Mouse (Mus musculus): ENCODE data around the gene Unc119. TPM values are rescaled to one million over a fixed set of nuclear protein-coding genes. Genes with fewer than 3 reads are reported as not detected.

Gene Unc119
- polyA plus RNA-seq (2015; fragmentation: Nextera tagmentation; extraction: Ambion mirVana): 82.0 and 100 TPM in 2 replicates

DNA sequence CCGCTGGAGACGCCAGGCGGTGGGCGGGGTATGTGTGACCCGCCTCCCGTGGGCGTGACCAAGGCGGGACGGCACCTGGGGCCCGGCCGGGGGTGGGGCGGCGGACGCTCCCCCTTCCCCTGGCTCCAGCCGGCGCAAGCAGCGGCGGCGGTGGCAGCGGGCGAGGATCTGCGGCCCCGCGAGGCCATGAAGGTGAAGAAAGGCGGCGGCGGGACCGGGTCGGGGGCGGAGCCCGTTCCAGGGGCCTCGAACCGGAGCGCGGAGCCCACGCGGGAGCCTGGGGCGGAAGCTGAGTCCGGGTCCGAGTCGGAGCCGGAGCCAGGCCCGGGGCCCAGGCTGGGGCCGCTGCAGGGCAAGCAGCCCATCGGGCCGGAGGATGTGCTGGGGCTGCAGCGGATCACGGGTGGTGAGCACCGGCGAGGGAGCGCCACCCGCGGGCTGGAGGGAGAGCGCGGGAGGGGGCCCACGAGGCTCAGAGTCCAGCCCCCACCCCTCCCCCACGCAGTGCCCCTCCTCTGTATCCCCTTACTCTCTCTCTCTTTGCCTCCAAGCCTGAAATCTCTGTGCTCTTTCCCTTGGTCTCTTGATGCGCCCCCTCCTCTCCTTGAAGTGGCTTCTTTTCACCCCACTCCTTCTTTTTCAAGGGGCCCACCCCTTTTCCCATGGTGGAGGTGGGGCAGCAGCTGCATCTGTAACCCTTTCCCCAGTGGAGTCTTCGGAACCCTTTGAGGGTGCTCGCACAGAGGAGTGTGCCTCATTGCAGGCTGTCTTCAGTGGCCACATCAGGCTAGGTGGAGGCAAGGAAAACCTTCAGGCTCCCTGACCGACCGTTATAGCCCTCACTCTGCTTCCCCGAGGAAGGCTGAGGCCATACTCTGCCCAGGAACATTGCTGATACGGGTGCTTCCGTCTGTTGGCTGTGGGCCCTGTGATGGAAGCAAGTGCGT, at the start of gene Unc119:
Gene Unc119, plus strand, starts transcription at position 102 of the 947 bp plus-strand sequence.

GRCm38 (mm10) chr11:78301357-78302084, 41.8 kb upstream of the Unc119 start, which contains the start of gene Spag5:
Spag5 (plus strand) TSS chr11:78301529.

DNA sequence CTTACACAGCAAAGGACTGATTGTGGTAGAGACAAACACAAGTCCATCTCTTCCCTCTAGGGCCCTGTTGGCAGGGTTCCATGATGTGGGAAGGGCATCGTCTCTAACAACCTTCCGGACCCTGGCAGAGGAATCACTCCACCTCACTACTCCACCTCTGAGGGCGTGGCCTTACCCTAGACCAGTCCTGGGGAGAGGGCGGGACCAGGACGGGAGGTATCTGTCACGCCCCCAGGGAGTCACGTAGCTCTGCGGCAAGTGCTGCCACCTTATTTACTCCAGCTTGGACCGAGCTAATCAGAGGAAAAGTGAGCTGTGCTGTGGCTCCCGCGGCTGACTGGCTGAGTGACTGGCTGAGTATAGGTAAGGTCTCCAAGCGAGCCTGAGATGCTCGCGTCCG, 20.4 kb upstream of the Unc119 start, which contains the start of gene Aldoc:
Gene Aldoc, plus strand, starts transcription at position 109 of the 400 bp plus-strand sequence.

DNA sequence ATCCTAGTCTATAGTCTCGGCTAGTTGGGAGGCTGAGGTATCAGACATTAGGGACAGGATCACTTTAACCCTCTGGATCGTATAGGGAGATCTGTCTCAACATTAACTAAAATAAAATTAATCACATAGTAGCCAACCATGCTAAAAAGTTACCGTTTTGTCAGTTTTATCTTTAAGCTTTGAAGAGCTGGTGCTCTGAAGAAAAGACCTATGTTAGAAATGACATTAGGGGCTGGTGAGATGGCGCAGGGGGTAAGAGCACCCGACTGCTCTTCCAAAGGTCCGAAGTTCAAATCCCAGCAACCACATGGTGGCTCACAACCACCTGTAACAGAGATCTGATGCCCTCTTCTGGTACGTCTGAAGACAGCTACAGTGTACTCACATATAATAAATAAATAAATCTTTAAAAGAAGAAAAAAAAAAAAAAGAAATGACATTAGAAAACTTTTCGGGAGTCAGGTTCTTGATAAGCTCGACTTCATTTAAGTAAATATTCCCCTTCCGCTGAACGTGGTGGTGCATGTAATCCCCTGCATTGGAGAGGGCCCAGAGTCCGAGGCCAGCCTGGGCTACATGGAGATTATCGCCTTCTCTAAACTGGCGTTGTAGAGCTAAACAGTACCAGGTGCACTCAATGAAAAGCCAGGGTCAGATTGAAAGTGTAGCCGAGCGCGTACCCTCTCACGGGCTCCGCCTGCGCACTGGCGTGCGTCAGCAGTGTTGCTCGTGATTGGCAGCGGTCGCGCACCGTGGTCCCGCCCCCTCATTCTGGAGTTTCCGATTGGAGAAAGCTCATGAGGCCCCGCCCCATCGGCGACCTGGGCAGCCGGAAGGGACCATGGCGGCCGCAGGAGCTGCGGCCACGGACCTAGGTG, 15.4 kb upstream of the Unc119 start, which contains the start of gene Pigs:
Gene Pigs, plus strand, starts transcription at position 782 of the 878 bp plus-strand sequence.

DNA sequence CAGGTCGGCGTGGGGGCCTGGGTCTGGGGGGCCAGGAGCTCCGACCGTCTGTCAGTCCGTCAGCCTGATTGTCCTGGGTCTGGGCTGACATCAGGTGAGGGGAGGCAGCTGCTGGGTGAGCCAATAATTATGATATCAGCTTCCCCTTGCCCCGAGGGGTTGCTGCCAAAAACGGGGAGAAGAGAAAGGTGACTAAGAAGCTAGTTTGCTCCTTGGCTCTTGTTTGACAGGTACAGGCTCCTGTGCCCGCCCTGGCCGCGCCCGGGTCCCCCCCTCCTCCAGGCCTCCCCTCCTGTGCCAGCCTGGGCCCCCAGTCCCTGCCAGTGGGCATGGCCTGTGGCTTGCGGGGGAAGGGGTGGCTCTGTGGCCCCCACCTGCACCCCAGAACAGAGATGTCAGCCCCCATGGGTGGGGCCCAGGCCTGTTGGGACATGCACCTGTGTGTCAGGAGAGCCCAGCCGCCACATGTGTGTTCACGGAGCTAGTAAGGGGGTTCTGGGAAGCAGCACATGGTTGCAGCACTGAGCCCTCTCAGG, 43.3 kb downstream of the Unc119 start, which contains the start of gene Foxn1:
Gene Foxn1, minus strand, starts transcription at position 51 of the 536 bp plus-strand sequence.

Other genes starting within 250 kb of the Unc119 start
- 7.7 and 11.3 TPM in 2 replicates for gene Fam222b, start 248.8 kb upstream of the Unc119 start, polyA plus RNA-seq (2015; fragmentation: Nextera tagmentation; extraction: Ambion mirVana)
- 26.5 and 29.7 TPM in 2 replicates for gene Traf4, start 177.9 kb upstream of the Unc119 start, polyA plus RNA-seq (2015; fragmentation: Nextera tagmentation; extraction: Ambion mirVana)
- gene Nek8, start 166.8 kb upstream of the Unc119 start, polyA plus RNA-seq (2015; fragmentation: Nextera tagmentation; extraction: Ambion mirVana): 12.4 and 15.0 TPM in 2 replicates
- 43.8 and 59.8 TPM in 2 replicates for gene Tlcd1, start 166.8 kb upstream of the Unc119 start, polyA plus RNA-seq (2015; fragmentation: Nextera tagmentation; extraction: Ambion mirVana)
- 1,480 and 1,753 TPM in 2 replicates for gene Rpl23a, start 159.9 kb upstream of the Unc119 start, polyA plus RNA-seq (2015; fragmentation: Nextera tagmentation; extraction: Ambion mirVana)
- 133 and 149 TPM in 2 replicates for gene Rab34, start 155.1 kb upstream of the Unc119 start, polyA plus RNA-seq (2015; fragmentation: Nextera tagmentation; extraction: Ambion mirVana)
- gene Proca1, start 150.1 kb upstream of the Unc119 start, polyA plus RNA-seq (2015; fragmentation: Nextera tagmentation; extraction: Ambion mirVana): 6.5 and 7.8 TPM in 2 replicates
- gene Sdf2, start 97.7 kb upstream of the Unc119 start, polyA plus RNA-seq (2015; fragmentation: Nextera tagmentation; extraction: Ambion mirVana): 161 and 193 TPM in 2 replicates
- gene Supt6, start 97.5 kb upstream of the Unc119 start, polyA plus RNA-seq (2015; fragmentation: Nextera tagmentation; extraction: Ambion mirVana): 12.5 and 14.4 TPM in 2 replicates
- 39.8 and 70.6 TPM in 2 replicates for gene 2610507B11Rik, start 81.7 kb upstream of the Unc119 start, polyA plus RNA-seq (2015; fragmentation: Nextera tagmentation; extraction: Ambion mirVana)
- gene BC030499, start 52.6 kb upstream of the Unc119 start, polyA plus RNA-seq (2015; fragmentation: Nextera tagmentation; extraction: Ambion mirVana): 0.21 TPM in 1 of 2 replicates, not detected in the other
- 6.4 and 8.2 TPM in 2 replicates for gene Spag5, start 42.0 kb upstream of the Unc119 start, polyA plus RNA-seq (2015; fragmentation: Nextera tagmentation; extraction: Ambion mirVana)
- gene Aldoc, start 20.5 kb upstream of the Unc119 start, polyA plus RNA-seq (2015; fragmentation: Nextera tagmentation; extraction: Ambion mirVana): 13.7 and 19.6 TPM in 2 replicates
- gene Pigs, start 15.1 kb upstream of the Unc119 start, polyA plus RNA-seq (2015; fragmentation: Nextera tagmentation; extraction: Ambion mirVana): 50.8 and 80.0 TPM in 2 replicates
- gene Foxn1, start 43.1 kb downstream of the Unc119 start, polyA plus RNA-seq (2015; fragmentation: Nextera tagmentation; extraction: Ambion mirVana): 0.06 TPM in 1 of 2 replicates, not detected in the other
- gene Slc13a2, start 78.7 kb downstream of the Unc119 start, polyA plus RNA-seq (2015; fragmentation: Nextera tagmentation; extraction: Ambion mirVana): 0.11 and 0.21 TPM in 2 replicates
- gene Slc46a1, start 122.2 kb downstream of the Unc119 start, polyA plus RNA-seq (2015; fragmentation: Nextera tagmentation; extraction: Ambion mirVana): 13.1 and 25.8 TPM in 2 replicates
- 5.0 and 7.8 TPM in 2 replicates for gene Sarm1, start 154.3 kb downstream of the Unc119 start, polyA plus RNA-seq (2015; fragmentation: Nextera tagmentation; extraction: Ambion mirVana)
- 41.1 and 59.4 TPM in 2 replicates for gene Vtn, start 155.6 kb downstream of the Unc119 start, polyA plus RNA-seq (2015; fragmentation: Nextera tagmentation; extraction: Ambion mirVana)
- gene Sebox, start 160.0 kb downstream of the Unc119 start, polyA plus RNA-seq (2015; fragmentation: Nextera tagmentation; extraction: Ambion mirVana): not detected in 2 replicates
- 49.5 and 55.2 TPM in 2 replicates for gene Tmem199, start 168.7 kb downstream of the Unc119 start, polyA plus RNA-seq (2015; fragmentation: Nextera tagmentation; extraction: Ambion mirVana)
- gene Poldip2, start 168.7 kb downstream of the Unc119 start, polyA plus RNA-seq (2015; fragmentation: Nextera tagmentation; extraction: Ambion mirVana): 122 and 191 TPM in 2 replicates
- 33.2 and 38.8 TPM in 2 replicates for gene Tnfaip1, start 192.8 kb downstream of the Unc119 start, polyA plus RNA-seq (2015; fragmentation: Nextera tagmentation; extraction: Ambion mirVana)
- 193 and 207 TPM in 2 replicates for gene Ift20, start 192.9 kb downstream of the Unc119 start, polyA plus RNA-seq (2015; fragmentation: Nextera tagmentation; extraction: Ambion mirVana)
- gene Tmem97, start 207.3 kb downstream of the Unc119 start, polyA plus RNA-seq (2015; fragmentation: Nextera tagmentation; extraction: Ambion mirVana): 34.3 and 47.6 TPM in 2 replicates

Data from adrenal gland, postnatal 0 days (tissue).